Mouse (Mus musculus) effector memory CD4-positive, alpha-beta T cell, adult 7 months (primary cell): Measurements from ENCODE around the gene Tmem98. TPM values are rescaled to one million over a fixed set of nuclear protein-coding genes. Genes with fewer than 3 reads are reported as not detected.

Experiments
- polyA plus RNA-seq: library from polyadenylated mRNA; unstranded; fragments of 100-300 nt; shearing (Covaris generic); gene quantifications from one replicate; pipeline ENCODE4 v1.2.1, GENCODE M21; 2017

The Tmem98 gene
- polyA plus RNA-seq, result not detected

GRCm38 (mm10) chr11:80809993-80810821 lies at the start of gene Tmem98:
Gene Tmem98, plus strand, starts transcription at chr11:80810175.

GRCm38 (mm10) chr11:80779527-80780344 lies 30.2 kb upstream of the Tmem98 start, which contains the start of gene Myo1d:
Gene Myo1d, minus strand, starts transcription at chr11:80780025.

GRCm38 (mm10) chr11:80858065-80858464 lies 48.1 kb downstream of the Tmem98 start, which contains the start of gene Spaca3:
Gene Spaca3, plus strand, starts transcription at chr11:80858365.

Other genes starting within 250 kb of the Tmem98 start
- 0.79 TPM for gene Myo1d, start 30.1 kb upstream of the Tmem98 start, polyA plus RNA-seq
- gene Spaca3, start 48.2 kb downstream of the Tmem98 start, polyA plus RNA-seq, result not detected